Mouse (Mus musculus): Measurements from ENCODE around the gene Tmem151a. TPM values are rescaled to one million over a fixed set of nuclear protein-coding genes. Genes with fewer than 3 reads are reported as not detected.
"Not testable (repeated sequence)": the region's sequence is repeated elsewhere in the genome, so short reads cannot be mapped to it uniquely, and the experiment has no call there.

Tmem151a gene
- polyA plus RNA-seq, 1 experiment from 2014 or later, result 0.79 TPM

GRCm38 (mm10) chr19:5087884-5088728 is 2.8 kb upstream of the Tmem151a start, which contains the start of gene Yif1a:
Gene Yif1a, plus strand, starts transcription at chr19:5088538.
- TF ChIP-seq EP300 (IDR thresholded peaks at IDR 0.05; ENCODE audit: low read depth), result peak; percentile 42; the same call in 1 of the 2 replicates
- TF ChIP-seq CTCF (IDR thresholded peaks at IDR 0.05; ENCODE audit: low read depth), result peak; percentile 65
- peaks cover 8% of the 10 kb centered on the region for H3K36me3 ChIP-seq (replicated peaks; ENCODE audit: insufficient read depth, low read length)

GRCm38 (mm10) chr19:5086533-5086932 is 1.2 kb upstream of the Tmem151a start:
- not testable (repeated sequence) for H3K4me2 ChIP-seq (ENCODE audit: low read depth, low read length); H3K4me3 ChIP-seq (ENCODE audit: low read depth, low read length); H3K9me3 ChIP-seq (ENCODE audit: low read length); ATAC-seq; H3K27ac ChIP-seq (ENCODE audit: low read depth); H3K36me3 ChIP-seq (replicated peaks; ENCODE audit: insufficient read depth, low read length); DNase-seq; H3K9ac ChIP-seq (replicated peaks)
- WGBS (ENCODE audit: insufficient replicate concordance), result 54% methylated on average over 4 of the region's 4 CpGs
- peaks cover 48% of the 10 kb centered on the region for H3K27me3 ChIP-seq (ENCODE audit: insufficient read depth, low read length)
- peaks cover 25% of the 10 kb centered on the region for H3K4me1 ChIP-seq (ENCODE audit: insufficient read depth)
- peak; percentile 36; the same call in 1 of the 2 replicates for TF ChIP-seq CTCF (IDR thresholded peaks at IDR 0.05; ENCODE audit: low read depth)

More at GRCm38 (mm10) chr19:5087884-5088728, 2.8 kb upstream of the Tmem151a start, which contains the start of gene Yif1a:
- Histone ChIP-seq H3K27ac (ENCODE audit: low read depth) (peak within 1 kb of the TSS; percentile 89), H3K9me3 (ENCODE audit: low read length) (no peaks in the 10 kb centered on the region), H3K27me3 (ENCODE audit: insufficient read depth, low read length) (peaks cover 33% of the 10 kb centered on the region), H3K4me2 (ENCODE audit: low read depth, low read length) (peak within 1 kb of the TSS; percentile 97), H3K4me3 (ENCODE audit: low read depth, low read length) (peak within 1 kb of the TSS; percentile 85), H3K4me1 (ENCODE audit: insufficient read depth) (peaks cover 25% of the 10 kb centered on the region), H3K9ac (replicated peaks) (peak within 1 kb of the TSS; percentile 79)
- DNase-seq (peak; percentile 95), ATAC-seq (peak; percentile 90)
- WGBS (ENCODE audit: insufficient replicate concordance), result under 1% methylated on average over 58 of the region's 58 CpGs

- H3K9ac ChIP-seq (replicated peaks), result no peak overlapping the region
- TF ChIP-seq CTCF (IDR thresholded peaks at IDR 0.05; ENCODE audit: low read depth) (no peak), EP300 (IDR thresholded peaks at IDR 0.05; ENCODE audit: low read depth) (no peak)
- no peaks in the 10 kb centered on the region for H3K36me3 ChIP-seq (replicated peaks; ENCODE audit: insufficient read depth, low read length)
- H3K4me1 ChIP-seq (ENCODE audit: insufficient read depth), result peaks cover 25% of the 10 kb centered on the region
- H3K27ac ChIP-seq (ENCODE audit: low read depth), result no peak overlapping the region
- DNase-seq (no peak), ATAC-seq (no peak)
- peaks cover 61% of the 10 kb centered on the region for H3K27me3 ChIP-seq (ENCODE audit: insufficient read depth, low read length)
- H3K4me3 ChIP-seq (ENCODE audit: low read depth, low read length), result peak overlapping the region; percentile 56
- H3K4me2 ChIP-seq (ENCODE audit: low read depth, low read length), result peak overlapping the region; percentile 91
- WGBS (ENCODE audit: insufficient replicate concordance), result 5% methylated on average over 12 of the region's 15 CpGs
- no peaks in the 10 kb centered on the region for H3K9me3 ChIP-seq (ENCODE audit: low read length)
Observed at GRCm38 (mm10) chr19:5084834-5085144, 542 bp downstream of the Tmem151a start.

- Histone ChIP-seq H3K27ac (ENCODE audit: low read depth) (no peak overlapping the region), H3K36me3 (replicated peaks; ENCODE audit: insufficient read depth, low read length) (no peaks in the 10 kb centered on the region), H3K4me3 (ENCODE audit: low read depth, low read length) (peak overlapping the region; percentile 56; the same call in 1 of the 2 replicates), H3K9ac (replicated peaks) (no peak overlapping the region), H3K9me3 (ENCODE audit: low read length) (no peaks in the 10 kb centered on the region), H3K4me1 (ENCODE audit: insufficient read depth) (peaks cover 22% of the 10 kb centered on the region), H3K27me3 (ENCODE audit: insufficient read depth, low read length) (peaks cover 65% of the 10 kb centered on the region), H3K4me2 (ENCODE audit: low read depth, low read length) (no peak overlapping the region; the same call in 1 of the 2 replicates)
- TF ChIP-seq EP300 (IDR thresholded peaks at IDR 0.05; ENCODE audit: low read depth), result no peak
- TF ChIP-seq CTCF (IDR thresholded peaks at IDR 0.05; ENCODE audit: low read depth), result no peak
- WGBS (ENCODE audit: insufficient replicate concordance), result 57% methylated on average over 3 of the region's 3 CpGs
- no peak for ATAC-seq
- DNase-seq, result no peak
Observed at GRCm38 (mm10) chr19:5083961-5084833, 1.1 kb downstream of the Tmem151a start.

- Histone ChIP-seq H3K27ac (ENCODE audit: low read depth) (no peak overlapping the region), H3K27me3 (ENCODE audit: insufficient read depth, low read length) (peaks cover 69% of the 10 kb centered on the region), H3K4me3 (ENCODE audit: low read depth, low read length) (no peak overlapping the region), H3K4me1 (ENCODE audit: insufficient read depth) (peaks cover 12% of the 10 kb centered on the region), H3K4me2 (ENCODE audit: low read depth, low read length) (no peak overlapping the region), H3K9me3 (ENCODE audit: low read length) (no peaks in the 10 kb centered on the region), H3K9ac (replicated peaks) (no peak overlapping the region), H3K36me3 (replicated peaks; ENCODE audit: insufficient read depth, low read length) (no peaks in the 10 kb centered on the region)
- DNase-seq, result no peak
- TF ChIP-seq EP300 (IDR thresholded peaks at IDR 0.05; ENCODE audit: low read depth), result no peak
- no peak for TF ChIP-seq CTCF (IDR thresholded peaks at IDR 0.05; ENCODE audit: low read depth)
- whole genome bisulfite sequencing (ENCODE audit: insufficient replicate concordance), result 63% methylated on average over 24 of the region's 24 CpGs
- no peak for ATAC-seq
Observed at GRCm38 (mm10) chr19:5082596-5082995, 2.7 kb downstream of the Tmem151a start.

GRCm38 (mm10) chr19:5082005-5082404 is 3.3 kb downstream of the Tmem151a start:
- no peak for DNase-seq
- WGBS (ENCODE audit: insufficient replicate concordance), result 56% methylated on average over 18 of the region's 18 CpGs
- H3K9me3 ChIP-seq (ENCODE audit: low read length), result no peaks in the 10 kb centered on the region
- peaks cover 69% of the 10 kb centered on the region for H3K27me3 ChIP-seq (ENCODE audit: insufficient read depth, low read length)
- peaks cover 8% of the 10 kb centered on the region; the same call in 1 of the 2 replicates for H3K4me1 ChIP-seq (ENCODE audit: insufficient read depth)
- H3K27ac ChIP-seq (ENCODE audit: low read depth), result no peak overlapping the region
- H3K4me3 ChIP-seq (ENCODE audit: low read depth, low read length), result no peak overlapping the region
- H3K4me2 ChIP-seq (ENCODE audit: low read depth, low read length), result no peak overlapping the region
- no peak for TF ChIP-seq CTCF (IDR thresholded peaks at IDR 0.05; ENCODE audit: low read depth)
- no peak for TF ChIP-seq EP300 (IDR thresholded peaks at IDR 0.05; ENCODE audit: low read depth)
- no peak for ATAC-seq
- H3K9ac ChIP-seq (replicated peaks), result no peak overlapping the region
- H3K36me3 ChIP-seq (replicated peaks; ENCODE audit: insufficient read depth, low read length), result no peaks in the 10 kb centered on the region

All from liver, postnatal 0 days (tissue).